Mouse (Mus musculus) megakaryocyte, embryonic 14.5 days (primary cell): ENCODE data around the gene Ang4.

Source experiments
- FLI1 ChIP-seq: IDR thresholded peaks from 2 replicates; pipeline ENCODE4 v1.6.1; 2012; ENCODE audit warnings: low read length, inconsistent platforms, mixed read lengths
- GATA1 ChIP-seq: IDR thresholded peaks from 3 replicates; pipeline ENCODE4 v1.6.1; 2012; ENCODE audit warnings: mixed read lengths, low read length, inconsistent platforms, borderline replicate concordance

DNA sequence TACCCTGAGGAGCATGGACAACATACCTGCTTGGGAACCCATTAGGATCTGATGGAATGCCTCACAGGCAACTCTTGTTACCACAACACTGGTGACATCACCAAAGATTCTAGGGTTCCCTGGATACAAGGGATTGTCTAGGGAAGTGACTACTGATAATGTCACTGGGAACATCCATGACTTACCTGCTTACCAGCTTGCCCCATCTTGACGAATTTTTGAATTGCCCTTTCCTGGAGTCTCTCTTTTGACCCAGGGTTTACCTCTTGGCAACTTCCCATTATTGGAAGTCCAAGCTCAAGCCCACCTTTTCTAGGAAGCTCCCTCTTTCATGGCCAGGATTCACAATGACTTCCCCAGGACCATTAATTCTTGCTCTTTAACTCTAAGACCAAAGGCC lies 56.3 kb downstream of the Ang4 start, which contains the start of gene Gm5800:
- TF ChIP-seq GATA1 (no peak), FLI1 (no peak)
